Mouse (Mus musculus) bone marrow macrophage, adult 2 months (primary cell): ENCODE results near the gene Ttll13.

Experiments
- CTCF ChIP-seq: IDR thresholded peaks from 2 replicates; pipeline ENCODE4 v1.5.1; 2012; ENCODE audit warnings: low read depth, mild to moderate bottlenecking, low read length, moderate library complexity
- POLR2A ChIP-seq: IDR thresholded peaks from 2 replicates; pipeline ENCODE4 v1.6.1; 2012; ENCODE audit warnings: mild to moderate bottlenecking, low read depth, low read length, borderline replicate concordance

DNA sequence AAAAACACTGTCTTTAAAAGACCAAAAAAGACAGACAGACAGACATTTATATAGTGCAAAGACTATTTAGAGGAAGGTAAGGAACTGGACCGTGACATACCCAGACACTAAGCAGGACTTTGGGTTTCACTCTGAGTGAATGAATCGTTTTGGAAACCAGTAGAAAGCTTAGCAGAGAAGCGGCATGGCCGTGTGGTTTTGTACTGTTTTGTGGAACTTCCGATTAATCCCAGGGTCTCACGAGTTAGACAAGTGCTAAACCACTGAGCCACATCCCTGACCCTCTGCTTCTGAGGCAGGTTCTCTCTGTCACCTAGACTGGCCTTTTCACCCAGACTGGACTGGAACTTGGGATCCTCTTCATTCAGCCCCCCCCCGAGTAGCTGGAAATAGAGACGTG lies 31.7 kb upstream of the Ttll13 start:
- TF ChIP-seq CTCF (no peak), POLR2A (no peak)
